Mouse (Mus musculus) heart, adult 2 months (tissue): ENCODE results near the gene Fam129a. TPM values are rescaled to one million over a fixed set of nuclear protein-coding genes. Genes with fewer than 3 reads are reported as not detected.

Source experiments
- DNase-seq, 2 experiments: peaks; one replicate each; pipeline ENCODE4 v3.0.0; 2021
- H3K27ac ChIP-seq: fragments of 200-600 bp; 2 replicates; pipeline ENCODE4 v1.8.1; 2022
- H3K27me3 ChIP-seq: fragments of 200-500 bp; 2 replicates; pipeline ENCODE4 v1.6.1; 2012; ENCODE audit warnings: mild to moderate bottlenecking, low read length, inconsistent platforms, mixed read lengths; ENCODE audit not compliant: control insufficient read depth, insufficient read depth
- H3K36me3 ChIP-seq: fragments of 200-500 bp; 2 replicates; pipeline ENCODE4 v1.6.1; 2012; ENCODE audit warnings: low read length, inconsistent platforms; ENCODE audit not compliant: control insufficient read depth, insufficient read depth
- H3K4me1 ChIP-seq: fragments of 200-500 bp; 2 replicates; pipeline ENCODE4 v1.6.1; 2011; ENCODE audit warnings: low read length; ENCODE audit not compliant: control insufficient read depth, insufficient read depth
- H3K4me3 ChIP-seq: fragments of 200-600 bp; 2 replicates; pipeline ENCODE4 v1.8.1; 2022
- H3K79me2 ChIP-seq: fragments of 200-500 bp; replicated peaks from 2 replicates; pipeline ENCODE4 v1.6.1; 2012; ENCODE audit warnings: mild to moderate bottlenecking, inconsistent platforms, low read length, moderate library complexity, mixed read lengths; ENCODE audit not compliant: control insufficient read depth, insufficient read depth
- H3K9ac ChIP-seq: fragments of 200-500 bp; 2 replicates; pipeline ENCODE4 v1.6.1; 2012; ENCODE audit warnings: low read depth, mild to moderate bottlenecking, control low read depth, inconsistent platforms, low read length, mixed read lengths
- CTCF ChIP-seq: fragments of 200-600 bp; IDR thresholded peaks from 2 replicates; pipeline ENCODE4 v1.8.1; 2022; ENCODE audit warnings: antibody characterized with exemption, mild to moderate bottlenecking, moderate library complexity
- EP300 ChIP-seq: fragments of 200-500 bp; IDR thresholded peaks from 2 replicates; pipeline ENCODE4 v1.6.1; 2011; ENCODE audit warnings: low read depth, low read length, control low read depth; ENCODE audit not compliant: insufficient read depth
- POLR2A ChIP-seq: fragments of 200-500 bp; IDR thresholded peaks from 2 replicates; pipeline ENCODE4 v1.6.1; 2011; ENCODE audit warnings: mild to moderate bottlenecking, low read depth, low read length, control low read depth; ENCODE audit not compliant: insufficient read depth
- whole genome bisulfite sequencing: fragments of 180-500 bp; shearing (Covaris S2); methylation state at CpG from one replicate; pipeline ENCODE4 v1.1.7; 2018; 5-methylcytosine and 5-hydroxymethylcytosine counted together
- intact Hi-C: fragments of 180-260 bp; cut with DNase I; formaldehyde crosslinking; loops from one replicate; pipeline ENCODE4 v1.15.1; 2025
- polyA plus RNA-seq: library from polyadenylated mRNA; depleted of rRNA; stranded (reverse); fragments of >200 nt; gene quantifications from 2 replicates; pipeline ENCODE4 v1.2.3, GENCODE M21; 2012; rRNA removed
- total RNA-seq, 2 experiments: library from RNA; stranded (reverse); gene quantifications; 2 replicates each; pipeline ENCODE4 v1.2.3; 2021

Fam129a gene
- total and polyA plus RNA-seq, 3 experiments = 6.2 to 14.9 (median 13.3) TPM

- no peak overlapping the region for H3K4me3 ChIP-seq
- H3K27me3 ChIP-seq = no peaks in the 10 kb centered on the region
- H3K79me2 ChIP-seq = peaks cover 3% of the 10 kb centered on the region
- DNase-seq = no peak
- H3K27ac ChIP-seq = no peak overlapping the region
- H3K36me3 ChIP-seq = 0 out of 2 replicates have a peak, but pooled peaks cover 2% of the 10 kb centered on the region
- no peak overlapping the region for H3K9ac ChIP-seq
- 88% methylated on average over 3 of the region's 3 CpGs for WGBS
- no peaks in the 10 kb centered on the region; the same call in 1 of the 2 replicates for H3K4me1 ChIP-seq
- intact Hi-C loops = no loop called here
- TF ChIP-seq POLR2A = no peak
- TF ChIP-seq EP300 = no peak
- TF ChIP-seq CTCF = no peak
Observed at GRCm38 (mm10) chr1:151769200-151769913, 198.4 kb downstream of the Fam129a start.

Other genes with a start within 250 kb of the Fam129a start
- gene Ivns1abp, start 226.7 kb upstream of the Fam129a start, total RNA-seq = 100 to 1,000 TPM; 659 to 843 TPM
- 259 and 495 TPM in 2 replicates for gene Ivns1abp, start 226.7 kb upstream of the Fam129a start, polyA plus RNA-seq
- 10 to 100 TPM in 1 of 2 experiments, 1 to 10 TPM in 1; 9.0 to 10.5 TPM for gene Swt1, start 142.7 kb upstream of the Fam129a start, total RNA-seq
- 4.5 and 7.3 TPM in 2 replicates for gene Swt1, start 142.7 kb upstream of the Fam129a start, polyA plus RNA-seq
- 10 to 100 TPM; 20.9 to 22.3 TPM for gene Trmt1l, start 142.6 kb upstream of the Fam129a start, total RNA-seq
- gene Trmt1l, start 142.6 kb upstream of the Fam129a start, polyA plus RNA-seq = 12.5 and 17.6 TPM in 2 replicates
- 10 to 100 TPM; 16.5 to 18.3 TPM for gene Rnf2, start 70.2 kb upstream of the Fam129a start, total RNA-seq
- 7.4 and 18.3 TPM in 2 replicates for gene Rnf2, start 70.2 kb upstream of the Fam129a start, polyA plus RNA-seq
- gene Edem3, start 184.2 kb downstream of the Fam129a start, total RNA-seq = 10 to 100 TPM; 18.3 to 19.4 TPM
- 3.8 and 8.5 TPM in 2 replicates for gene Edem3, start 184.2 kb downstream of the Fam129a start, polyA plus RNA-seq